Mouse (Mus musculus) macrophage (primary cell): ENCODE data around the gene Ugt1a6a. TPM values are rescaled to one million over a fixed set of nuclear protein-coding genes. Genes with fewer than 3 reads are reported as not detected.
"Not testable (repeated sequence)": the region's sequence is repeated elsewhere in the genome, so short reads cannot be mapped to it uniquely, and the experiment has no call there.

Experiments
- H3K27ac ChIP-seq: fragments of 350-480 bp; formaldehyde crosslinking; 2 replicates; pipeline ENCODE4 v1.9.0; 2021
- H3K36me3 ChIP-seq: fragments of 350-480 bp; formaldehyde crosslinking; 2 replicates; pipeline ENCODE4 v1.9.0; 2021; ENCODE audit errors: inconsistent target
- H3K4me3 ChIP-seq: fragments of 350-480 bp; formaldehyde crosslinking; 2 replicates; pipeline ENCODE4 v1.9.0; 2021; ENCODE audit errors: inconsistent target
- H3K79me2 ChIP-seq: fragments of 350-480 bp; formaldehyde crosslinking; 2 replicates; pipeline ENCODE4 v1.9.0; 2021; ENCODE audit errors: inconsistent target
- WGBS: methylation state at CpG from one replicate; pipeline ENCODE4 v1.1.7; 2026; ENCODE audit warnings: inconsistent platforms; ENCODE audit not compliant: missing documents; 5-methylcytosine and 5-hydroxymethylcytosine counted together
- polyA plus RNA-seq: library from polyadenylated mRNA; stranded (reverse); fragments of 250-400 nt; gene quantifications from 3 replicates; pipeline ENCODE4 v1.2.4, GENCODE M21; 2018; ENCODE audit warnings: inconsistent platforms

Ugt1a6a gene
- polyA plus RNA-seq, 1 experiment from 2014 or later = 2.5 TPM

- H3K27ac ChIP-seq = no peak overlapping the region
- no peak overlapping the region for H3K4me3 ChIP-seq
- no peaks in the 10 kb centered on the region for H3K36me3 ChIP-seq
- 75% methylated on average over 1 of the region's 1 CpGs for WGBS
- no peaks in the 10 kb centered on the region for H3K79me2 ChIP-seq
Measured at GRCm38 (mm10) chr1:88213061-88213460, 78.5 kb downstream of the Ugt1a6a start.

GRCm38 (mm10) chr1:88213766-88214461 is 79.3 kb downstream of the Ugt1a6a start:
- 81% methylated on average over 2 of the region's 2 CpGs for WGBS
- Histone ChIP-seq H3K4me3 (no peak overlapping the region), H3K27ac (no peak overlapping the region), H3K79me2 (no peaks in the 10 kb centered on the region), H3K36me3 (no peaks in the 10 kb centered on the region)

- WGBS = 84% methylated on average over 2 of the region's 2 CpGs
- no peak overlapping the region for H3K27ac ChIP-seq
- no peaks in the 10 kb centered on the region for H3K36me3 ChIP-seq
- H3K79me2 ChIP-seq = no peaks in the 10 kb centered on the region
- H3K4me3 ChIP-seq = no peak overlapping the region
Measured at GRCm38 (mm10) chr1:88214462-88214952, 79.9 kb downstream of the Ugt1a6a start.

GRCm38 (mm10) chr1:88215466-88216380 is 81.1 kb downstream of the Ugt1a6a start:
- Histone ChIP-seq H3K36me3 (no peaks in the 10 kb centered on the region), H3K27ac (no peak overlapping the region), H3K4me3 (no peak overlapping the region), H3K79me2 (no peaks in the 10 kb centered on the region)
- 70% methylated on average over 10 of the region's 10 CpGs for WGBS

DNA sequence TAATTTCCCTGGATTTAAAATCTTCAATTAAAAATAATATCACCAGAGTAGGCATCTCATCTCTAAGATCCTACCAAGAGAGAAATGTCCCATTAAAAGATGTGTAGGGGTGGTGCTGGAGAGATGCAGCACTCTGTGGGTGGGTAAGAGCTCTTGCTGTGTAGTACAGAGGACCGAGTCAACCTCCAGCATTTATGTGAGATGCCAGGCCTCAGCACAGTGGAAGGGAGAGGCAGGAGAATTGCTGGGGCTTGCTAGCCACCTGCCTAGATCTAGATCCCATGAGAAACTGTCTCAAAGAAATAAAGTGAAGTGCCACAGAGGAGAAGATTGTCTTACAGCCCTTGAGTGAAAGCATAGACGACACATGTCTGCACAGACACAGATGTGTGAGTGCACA is 81.9 kb downstream of the Ugt1a6a start:
- H3K4me3 ChIP-seq = no peak overlapping the region
- no peaks in the 10 kb centered on the region for H3K36me3 ChIP-seq
- WGBS = 59% methylated on average over 2 of the region's 2 CpGs
- no peak overlapping the region for H3K27ac ChIP-seq
- no peaks in the 10 kb centered on the region for H3K79me2 ChIP-seq

- Histone ChIP-seq H3K79me2 (no peaks in the 10 kb centered on the region), H3K36me3 (no peaks in the 10 kb centered on the region), H3K4me3 (no peak overlapping the region), H3K27ac (no peak overlapping the region)
- 72% methylated on average over 2 of the region's 2 CpGs for WGBS
Measured at GRCm38 (mm10) chr1:88217144-88217543, 82.5 kb downstream of the Ugt1a6a start.

GRCm38 (mm10) chr1:88217576-88217975 is 83.0 kb downstream of the Ugt1a6a start:
- Histone ChIP-seq H3K36me3 (no peaks in the 10 kb centered on the region), H3K79me2 (no peaks in the 10 kb centered on the region), H3K4me3 (no peak overlapping the region), H3K27ac (no peak overlapping the region)
- WGBS = 43% methylated on average over 3 of the region's 3 CpGs

GRCm38 (mm10) chr1:88218051-88218450 is 83.4 kb downstream of the Ugt1a6a start:
- Histone ChIP-seq H3K4me3 (no peak overlapping the region), H3K27ac (no peak overlapping the region), H3K79me2 (no peaks in the 10 kb centered on the region), H3K36me3 (no peaks in the 10 kb centered on the region)
- 75% methylated on average over 9 of the region's 9 CpGs for WGBS

DNA sequence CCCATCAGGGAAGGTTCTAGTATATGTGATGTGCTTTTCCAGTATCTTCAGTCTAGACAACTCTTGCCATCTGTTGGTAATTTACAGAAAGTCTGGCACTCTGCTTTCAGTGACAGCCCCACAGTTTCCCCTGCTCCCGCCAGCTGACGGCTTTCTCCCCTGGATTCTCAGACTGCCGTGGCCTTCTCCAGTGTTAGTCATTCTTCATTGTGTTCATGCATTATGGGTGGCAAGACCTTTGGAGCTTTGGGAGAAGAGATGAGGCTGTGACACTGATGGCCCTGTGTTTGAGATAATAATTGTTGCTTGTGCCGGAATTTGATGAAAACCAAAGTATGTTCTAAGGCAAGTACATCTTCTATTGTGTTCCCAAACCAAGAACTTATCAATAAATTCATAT is 84.0 kb downstream of the Ugt1a6a start:
- WGBS = 54% methylated on average over 4 of the region's 4 CpGs
- Histone ChIP-seq H3K27ac (no peak overlapping the region), H3K36me3 (no peaks in the 10 kb centered on the region), H3K4me3 (no peak overlapping the region), H3K79me2 (no peaks in the 10 kb centered on the region)

GRCm38 (mm10) chr1:88219054-88219453 is 84.4 kb downstream of the Ugt1a6a start:
- H3K4me3 ChIP-seq = no peak overlapping the region
- no peaks in the 10 kb centered on the region for H3K36me3 ChIP-seq
- 19% methylated on average over 1 of the region's 1 CpGs for WGBS
- H3K79me2 ChIP-seq = no peaks in the 10 kb centered on the region
- H3K27ac ChIP-seq = no peak overlapping the region

- no peaks in the 10 kb centered on the region for H3K36me3 ChIP-seq
- H3K27ac ChIP-seq = no peak overlapping the region
- H3K4me3 ChIP-seq = no peak overlapping the region
- H3K79me2 ChIP-seq = no peaks in the 10 kb centered on the region
Measured at GRCm38 (mm10) chr1:88220336-88220735, 85.7 kb downstream of the Ugt1a6a start.

- H3K79me2 ChIP-seq = no peaks in the 10 kb centered on the region
- no peaks in the 10 kb centered on the region for H3K36me3 ChIP-seq
- no peak overlapping the region for H3K4me3 ChIP-seq
- H3K27ac ChIP-seq = no peak overlapping the region
- 54% methylated on average over 2 of the region's 2 CpGs for WGBS
Measured at GRCm38 (mm10) chr1:88222216-88222615, 87.6 kb downstream of the Ugt1a6a start.

- not testable (repeated sequence) for H3K36me3 ChIP-seq, H3K27ac ChIP-seq, H3K79me2 ChIP-seq, H3K4me3 ChIP-seq
Measured at GRCm38 (mm10) chr1:88223011-88223515, 88.5 kb downstream of the Ugt1a6a start.

DNA sequence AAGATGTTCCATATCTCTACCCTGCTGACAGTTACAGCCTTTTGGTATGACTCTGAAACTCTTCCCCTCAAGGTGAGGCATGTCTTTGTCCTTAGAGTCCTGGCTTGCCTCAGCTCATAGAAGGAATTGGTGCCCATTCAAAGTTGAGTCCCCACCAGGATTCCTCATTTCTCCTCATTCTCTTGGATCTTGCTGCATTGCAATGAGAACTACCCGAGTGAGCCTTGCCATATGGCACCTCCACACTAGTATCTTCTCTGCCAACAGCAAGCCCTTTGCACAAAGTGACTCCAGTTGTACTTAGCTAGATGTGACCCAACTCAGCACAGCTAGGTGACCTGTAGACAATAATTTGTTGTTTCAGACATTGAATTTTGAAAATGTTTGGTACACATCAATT is 89.0 kb downstream of the Ugt1a6a start:
- Histone ChIP-seq H3K79me2 (no peaks in the 10 kb centered on the region), H3K27ac (no peak overlapping the region), H3K4me3 (no peak overlapping the region), H3K36me3 (no peaks in the 10 kb centered on the region)
- 50% methylated on average over 1 of the region's 1 CpGs for WGBS
